Mouse (Mus musculus): Measurements from ENCODE around the gene Thegl. TPM values are rescaled to one million over a fixed set of nuclear protein-coding genes. Genes with fewer than 3 reads are reported as not detected.

Thegl gene
- polyA plus RNA-seq, 1 experiment from 2014 or later = 0.48 TPM

GRCm38 (mm10) chr5:77084418-77084817 lies 68.6 kb downstream of the Thegl start:
- ATAC-seq (replicated peaks; ENCODE audit: low FRiP score) (no peak), DNase-seq (ENCODE audit: low spot score) (no peak)
- H3K4me3 ChIP-seq (ENCODE audit: low read depth, low read length) = no peak overlapping the region
- H3K27ac ChIP-seq (ENCODE audit: low read depth, low read length) = no peak overlapping the region
- WGBS = 88% methylated on average over 4 of the region's 4 CpGs
- H3K36me3 ChIP-seq (ENCODE audit: control insufficient read depth, insufficient read depth, low read length) = no peaks in the 10 kb centered on the region
- H3K4me1 ChIP-seq (replicated peaks; ENCODE audit: control insufficient read depth, insufficient read depth, low read length) = no peaks in the 10 kb centered on the region
- no peak overlapping the region for H3K4me2 ChIP-seq
- no peaks in the 10 kb centered on the region for H3K9me3 ChIP-seq (ENCODE audit: control insufficient read depth, low read length)
- H3K27me3 ChIP-seq (replicated peaks; ENCODE audit: control insufficient read depth, insufficient read depth, low read length) = no peaks in the 10 kb centered on the region
- no peak overlapping the region for H3K9ac ChIP-seq (ENCODE audit: low read depth, low read length)

- Histone ChIP-seq H3K9me3 (ENCODE audit: control insufficient read depth, low read length) (no peaks in the 10 kb centered on the region), H3K27ac (ENCODE audit: low read depth, low read length) (no peak overlapping the region), H3K4me3 (ENCODE audit: low read depth, low read length) (no peak overlapping the region), H3K27me3 (replicated peaks; ENCODE audit: control insufficient read depth, insufficient read depth, low read length) (no peaks in the 10 kb centered on the region), H3K4me1 (replicated peaks; ENCODE audit: control insufficient read depth, insufficient read depth, low read length) (no peaks in the 10 kb centered on the region), H3K4me2 (no peak overlapping the region), H3K36me3 (ENCODE audit: control insufficient read depth, insufficient read depth, low read length) (no peaks in the 10 kb centered on the region), H3K9ac (ENCODE audit: low read depth, low read length) (no peak overlapping the region)
- WGBS = 76% methylated on average over 10 of the region's 10 CpGs
- DNase-seq (ENCODE audit: low spot score) (no peak), ATAC-seq (replicated peaks; ENCODE audit: low FRiP score) (no peak)
Observed at GRCm38 (mm10) chr5:77085753-77086450, 70.1 kb downstream of the Thegl start.

GRCm38 (mm10) chr5:77086541-77086940 lies 70.7 kb downstream of the Thegl start:
- H3K4me1 ChIP-seq (replicated peaks; ENCODE audit: control insufficient read depth, insufficient read depth, low read length) = no peaks in the 10 kb centered on the region
- H3K27ac ChIP-seq (ENCODE audit: low read depth, low read length) = no peak overlapping the region
- H3K4me3 ChIP-seq (ENCODE audit: low read depth, low read length) = no peak overlapping the region
- no peak for DNase-seq (ENCODE audit: low spot score)
- no peak overlapping the region for H3K4me2 ChIP-seq
- H3K36me3 ChIP-seq (ENCODE audit: control insufficient read depth, insufficient read depth, low read length) = no peaks in the 10 kb centered on the region
- 81% methylated on average over 7 of the region's 7 CpGs for WGBS
- no peaks in the 10 kb centered on the region for H3K27me3 ChIP-seq (replicated peaks; ENCODE audit: control insufficient read depth, insufficient read depth, low read length)
- no peaks in the 10 kb centered on the region for H3K9me3 ChIP-seq (ENCODE audit: control insufficient read depth, low read length)
- no peak for ATAC-seq (replicated peaks; ENCODE audit: low FRiP score)
- no peak overlapping the region for H3K9ac ChIP-seq (ENCODE audit: low read depth, low read length)

GRCm38 (mm10) chr5:77087122-77087521 lies 71.3 kb downstream of the Thegl start:
- ATAC-seq (replicated peaks; ENCODE audit: low FRiP score) = no peak
- Histone ChIP-seq H3K36me3 (ENCODE audit: control insufficient read depth, insufficient read depth, low read length) (no peaks in the 10 kb centered on the region), H3K4me2 (no peak overlapping the region), H3K9ac (ENCODE audit: low read depth, low read length) (no peak overlapping the region), H3K4me3 (ENCODE audit: low read depth, low read length) (no peak overlapping the region), H3K27me3 (replicated peaks; ENCODE audit: control insufficient read depth, insufficient read depth, low read length) (no peaks in the 10 kb centered on the region), H3K4me1 (replicated peaks; ENCODE audit: control insufficient read depth, insufficient read depth, low read length) (no peaks in the 10 kb centered on the region), H3K27ac (ENCODE audit: low read depth, low read length) (no peak overlapping the region), H3K9me3 (ENCODE audit: control insufficient read depth, low read length) (no peaks in the 10 kb centered on the region)
- DNase-seq (ENCODE audit: low spot score) = no peak
- WGBS = 81% methylated on average over 3 of the region's 3 CpGs

- no peak for ATAC-seq (replicated peaks; ENCODE audit: low FRiP score)
- no peak overlapping the region for H3K4me3 ChIP-seq (ENCODE audit: low read depth, low read length)
- no peak overlapping the region for H3K9ac ChIP-seq (ENCODE audit: low read depth, low read length)
- no peaks in the 10 kb centered on the region for H3K9me3 ChIP-seq (ENCODE audit: control insufficient read depth, low read length)
- 52% methylated on average over 1 of the region's 1 CpGs for WGBS
- H3K4me2 ChIP-seq = no peak overlapping the region
- peak; percentile 60 for DNase-seq (ENCODE audit: low spot score)
- H3K4me1 ChIP-seq (replicated peaks; ENCODE audit: control insufficient read depth, insufficient read depth, low read length) = no peaks in the 10 kb centered on the region; the same call in 1 of the 2 replicates
- H3K27me3 ChIP-seq (replicated peaks; ENCODE audit: control insufficient read depth, insufficient read depth, low read length) = peaks cover 3% of the 10 kb centered on the region; the same call in 1 of the 2 replicates
- H3K36me3 ChIP-seq (ENCODE audit: control insufficient read depth, insufficient read depth, low read length) = no peaks in the 10 kb centered on the region
- no peak overlapping the region for H3K27ac ChIP-seq (ENCODE audit: low read depth, low read length)
Observed at GRCm38 (mm10) chr5:77089294-77089693, 73.5 kb downstream of the Thegl start.

GRCm38 (mm10) chr5:77089901-77090300 lies 74.1 kb downstream of the Thegl start:
- Histone ChIP-seq H3K36me3 (ENCODE audit: control insufficient read depth, insufficient read depth, low read length) (no peaks in the 10 kb centered on the region), H3K9ac (ENCODE audit: low read depth, low read length) (no peak overlapping the region), H3K4me3 (ENCODE audit: low read depth, low read length) (no peak overlapping the region), H3K27me3 (replicated peaks; ENCODE audit: control insufficient read depth, insufficient read depth, low read length) (peaks cover 8% of the 10 kb centered on the region; the same call in 1 of the 2 replicates), H3K9me3 (ENCODE audit: control insufficient read depth, low read length) (no peaks in the 10 kb centered on the region), H3K4me1 (replicated peaks; ENCODE audit: control insufficient read depth, insufficient read depth, low read length) (no peaks in the 10 kb centered on the region; the same call in none of the 2 replicates), H3K4me2 (no peak overlapping the region), H3K27ac (ENCODE audit: low read depth, low read length) (no peak overlapping the region)
- WGBS = 83% methylated on average over 8 of the region's 8 CpGs
- ATAC-seq (replicated peaks; ENCODE audit: low FRiP score) (no peak), DNase-seq (ENCODE audit: low spot score) (no peak)

- Histone ChIP-seq H3K9ac (ENCODE audit: low read depth, low read length) (no peak overlapping the region), H3K36me3 (ENCODE audit: control insufficient read depth, insufficient read depth, low read length) (no peaks in the 10 kb centered on the region), H3K4me1 (replicated peaks; ENCODE audit: control insufficient read depth, insufficient read depth, low read length) (no peaks in the 10 kb centered on the region; the same call in none of the 2 replicates), H3K4me3 (ENCODE audit: low read depth, low read length) (no peak overlapping the region), H3K27ac (ENCODE audit: low read depth, low read length) (no peak overlapping the region), H3K9me3 (ENCODE audit: control insufficient read depth, low read length) (no peaks in the 10 kb centered on the region), H3K27me3 (replicated peaks; ENCODE audit: control insufficient read depth, insufficient read depth, low read length) (peaks cover 12% of the 10 kb centered on the region), H3K4me2 (no peak overlapping the region)
- 76% methylated on average over 5 of the region's 5 CpGs for WGBS
- ATAC-seq (replicated peaks; ENCODE audit: low FRiP score) (no peak), DNase-seq (ENCODE audit: low spot score) (no peak)
Observed at GRCm38 (mm10) chr5:77090521-77091096, 74.8 kb downstream of the Thegl start.

- Histone ChIP-seq H3K9me3 (ENCODE audit: control insufficient read depth, low read length) (no peaks in the 10 kb centered on the region), H3K27ac (ENCODE audit: low read depth, low read length) (no peak overlapping the region), H3K4me3 (ENCODE audit: low read depth, low read length) (no peak overlapping the region), H3K4me2 (no peak overlapping the region), H3K27me3 (replicated peaks; ENCODE audit: control insufficient read depth, insufficient read depth, low read length) (peaks cover 16% of the 10 kb centered on the region), H3K36me3 (ENCODE audit: control insufficient read depth, insufficient read depth, low read length) (no peaks in the 10 kb centered on the region), H3K9ac (ENCODE audit: low read depth, low read length) (no peak overlapping the region), H3K4me1 (replicated peaks; ENCODE audit: control insufficient read depth, insufficient read depth, low read length) (no peaks in the 10 kb centered on the region; the same call in none of the 2 replicates)
- DNase-seq (ENCODE audit: low spot score) (no peak), ATAC-seq (replicated peaks; ENCODE audit: low FRiP score) (no peak)
- WGBS = 58% methylated on average over 3 of the region's 3 CpGs
Observed at GRCm38 (mm10) chr5:77091923-77092322, 76.1 kb downstream of the Thegl start.

GRCm38 (mm10) chr5:77092531-77092930 lies 76.7 kb downstream of the Thegl start:
- Histone ChIP-seq H3K4me3 (ENCODE audit: low read depth, low read length) (no peak overlapping the region), H3K36me3 (ENCODE audit: control insufficient read depth, insufficient read depth, low read length) (no peaks in the 10 kb centered on the region), H3K9ac (ENCODE audit: low read depth, low read length) (no peak overlapping the region), H3K27me3 (replicated peaks; ENCODE audit: control insufficient read depth, insufficient read depth, low read length) (peaks cover 16% of the 10 kb centered on the region), H3K27ac (ENCODE audit: low read depth, low read length) (no peak overlapping the region), H3K4me1 (replicated peaks; ENCODE audit: control insufficient read depth, insufficient read depth, low read length) (no peaks in the 10 kb centered on the region; the same call in none of the 2 replicates), H3K4me2 (no peak overlapping the region), H3K9me3 (ENCODE audit: control insufficient read depth, low read length) (no peaks in the 10 kb centered on the region)
- 41% methylated on average over 5 of the region's 5 CpGs for WGBS
- no peak for DNase-seq (ENCODE audit: low spot score)
- ATAC-seq (replicated peaks; ENCODE audit: low FRiP score) = no peak

Measured in liver, embryonic 11.5 days (tissue).